Mouse (Mus musculus) left cerebral cortex, postnatal 10 days (tissue): ENCODE results near the gene Dchs1. TPM values are rescaled to one million over a fixed set of nuclear protein-coding genes. Genes with fewer than 3 reads are reported as not detected.

Experiments used
- DNase-seq, 2 experiments: peaks; one replicate each; pipeline ENCODE4 v3.0.0; 2021 to 2022; ENCODE audit warnings: low spot score in 2 of 2, mixed read lengths in 1 of 2; ENCODE audit errors: extremely low spot score in 1 of 2
- intact Hi-C: fragments of 180-260 bp; cut with DNase I; formaldehyde crosslinking; loops from one replicate; pipeline ENCODE4 v1.15.1; 2025
- total RNA-seq, 2 experiments: library from RNA; stranded (reverse); gene quantifications; 2 replicates each; pipeline ENCODE4 v1.2.3; 2021

Dchs1 gene
- total RNA-seq, 2 experiments from 2014 or later: 31.1 to 34.7 TPM

DNA sequence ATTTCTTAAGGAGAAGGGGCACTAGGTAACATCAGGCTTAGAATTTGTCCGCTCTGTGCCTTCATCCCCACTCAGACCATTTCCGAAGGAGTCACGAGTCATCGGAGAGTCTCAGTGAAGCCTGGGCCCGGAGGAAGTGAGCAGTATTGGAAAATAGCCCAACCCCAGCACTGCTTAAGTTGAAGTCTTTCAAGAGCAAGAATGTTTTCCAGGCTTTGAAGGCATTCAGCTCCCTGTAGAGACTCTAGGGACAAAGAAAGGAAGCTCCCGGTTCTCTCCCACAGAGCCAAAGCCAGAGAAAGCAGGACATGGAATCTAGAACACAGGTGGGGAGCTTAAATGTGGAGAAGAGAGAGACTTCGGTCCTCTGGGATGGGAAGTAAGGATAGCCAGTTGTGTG is 6.2 kb upstream of the Dchs1 start:
- DNase-seq: peak in 1 of 2 experiments; percentile 49
- intact Hi-C loops: loop anchor here (10.0 kb wide), 1 partner anchor 59 kb away; the partner anchor contains the start of genes Ilk and Rrp8

DNA sequence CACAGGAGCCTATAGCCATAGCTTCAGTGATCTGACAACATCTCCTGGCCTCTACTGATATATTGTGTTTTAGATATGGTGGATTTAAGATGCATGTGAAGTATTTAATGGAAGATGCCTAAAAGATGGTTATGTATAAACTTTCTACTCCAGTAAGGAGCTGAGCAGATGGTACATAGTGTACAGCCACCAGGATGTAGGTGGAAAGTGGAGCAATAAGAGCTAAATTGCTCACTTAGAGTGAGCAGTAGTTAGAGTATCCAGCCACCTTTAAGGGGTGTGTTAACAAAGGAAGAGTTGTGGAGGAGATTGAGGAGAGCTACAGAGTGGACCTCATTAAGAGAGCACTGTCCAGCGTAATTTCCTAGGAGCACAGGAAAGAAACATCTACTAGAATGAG is 3.7 kb upstream of the Dchs1 start:
- no peak for DNase-seq

DNA sequence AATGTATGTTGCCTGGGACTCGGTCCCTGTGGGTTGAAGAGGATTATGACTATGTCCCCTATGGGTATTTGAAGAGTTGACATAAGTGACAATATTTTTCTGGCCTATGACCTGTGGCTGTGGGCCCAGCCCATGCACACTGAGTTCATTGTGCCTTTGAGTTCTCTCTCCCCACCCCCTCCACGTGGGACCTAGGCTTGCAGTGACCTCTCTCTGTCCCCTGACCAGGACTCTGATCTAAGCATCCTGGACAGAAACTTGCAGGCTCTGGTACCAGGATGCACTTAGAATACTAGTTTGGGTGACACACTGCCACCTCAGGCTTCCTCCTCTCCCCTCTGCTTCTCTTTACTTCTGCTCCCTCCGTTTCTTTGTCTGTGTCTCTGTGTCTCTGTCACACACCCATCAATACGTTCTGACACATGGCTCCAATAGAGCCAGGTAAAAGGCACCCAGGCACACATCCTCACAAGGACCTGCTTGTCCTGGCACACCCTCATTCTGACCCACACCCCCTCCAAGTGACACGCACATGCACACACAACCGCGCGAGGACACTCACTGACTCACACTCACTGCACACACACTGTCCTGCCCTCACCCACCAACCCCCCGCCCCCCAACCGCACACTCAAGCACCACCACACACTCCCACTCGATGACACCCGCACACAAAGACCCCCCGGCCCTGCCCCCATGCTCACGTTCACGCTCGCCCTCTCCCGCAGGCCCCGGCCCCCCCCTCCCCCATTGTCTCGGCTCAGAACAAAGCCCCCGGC is 759 bp downstream of the Dchs1 start:
- peak in 1 of 2 experiments; percentile 30 for DNase-seq
- intact Hi-C loops: no loop called here

More for the DNA sequence above, 3.7 kb upstream of the Dchs1 start:
- intact Hi-C loops: loop anchor here (10.0 kb wide), 1 partner anchor 56 kb away; the partner anchor contains the start of genes Ilk and Rrp8

GRCm38 (mm10) chr7:105784556-105784955 is 2.9 kb downstream of the Dchs1 start:
- intact Hi-C loops: no loop called here
- DNase-seq: no peak

GRCm38 (mm10) chr7:105783861-105784260 is 3.6 kb downstream of the Dchs1 start:
- DNase-seq: no peak
- intact Hi-C loops: no loop called here

DNA sequence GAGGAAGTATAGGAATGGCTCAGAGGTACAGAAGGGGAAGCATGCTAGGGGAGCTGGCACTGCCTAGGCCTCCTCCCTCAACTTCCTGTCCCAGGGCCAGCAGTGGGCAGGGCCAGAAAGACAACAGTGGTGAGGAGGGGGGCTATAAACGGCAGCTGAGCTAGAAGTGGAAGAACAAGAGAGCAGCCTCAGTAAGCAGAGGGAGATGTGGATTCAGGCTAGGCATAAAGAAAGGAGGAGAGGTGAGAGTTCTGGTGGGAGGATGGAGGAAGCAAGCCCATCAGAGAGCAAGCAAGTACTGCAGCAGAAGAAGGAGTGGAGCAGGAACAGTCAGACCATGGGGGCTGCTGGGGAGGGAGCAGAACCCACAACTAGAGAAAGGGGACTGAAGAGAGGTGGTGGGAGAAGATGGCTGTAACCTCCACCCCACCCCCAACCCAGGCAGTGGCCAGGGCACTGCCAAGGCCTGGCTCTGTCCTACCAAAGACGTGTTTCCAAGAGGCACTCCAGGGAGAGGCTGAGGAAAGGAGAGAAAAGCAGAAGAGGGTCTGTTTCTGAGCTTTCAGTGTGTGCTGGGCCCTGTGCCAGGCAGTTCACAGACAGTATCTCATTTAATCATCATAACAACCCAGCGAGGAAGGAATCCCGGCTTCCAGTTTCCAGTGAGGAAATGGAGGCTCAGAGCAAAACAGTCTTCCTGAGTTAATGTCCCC is 8.7 kb downstream of the Dchs1 start:
- intact Hi-C loops: no loop called here
- no peak for DNase-seq

DNA sequence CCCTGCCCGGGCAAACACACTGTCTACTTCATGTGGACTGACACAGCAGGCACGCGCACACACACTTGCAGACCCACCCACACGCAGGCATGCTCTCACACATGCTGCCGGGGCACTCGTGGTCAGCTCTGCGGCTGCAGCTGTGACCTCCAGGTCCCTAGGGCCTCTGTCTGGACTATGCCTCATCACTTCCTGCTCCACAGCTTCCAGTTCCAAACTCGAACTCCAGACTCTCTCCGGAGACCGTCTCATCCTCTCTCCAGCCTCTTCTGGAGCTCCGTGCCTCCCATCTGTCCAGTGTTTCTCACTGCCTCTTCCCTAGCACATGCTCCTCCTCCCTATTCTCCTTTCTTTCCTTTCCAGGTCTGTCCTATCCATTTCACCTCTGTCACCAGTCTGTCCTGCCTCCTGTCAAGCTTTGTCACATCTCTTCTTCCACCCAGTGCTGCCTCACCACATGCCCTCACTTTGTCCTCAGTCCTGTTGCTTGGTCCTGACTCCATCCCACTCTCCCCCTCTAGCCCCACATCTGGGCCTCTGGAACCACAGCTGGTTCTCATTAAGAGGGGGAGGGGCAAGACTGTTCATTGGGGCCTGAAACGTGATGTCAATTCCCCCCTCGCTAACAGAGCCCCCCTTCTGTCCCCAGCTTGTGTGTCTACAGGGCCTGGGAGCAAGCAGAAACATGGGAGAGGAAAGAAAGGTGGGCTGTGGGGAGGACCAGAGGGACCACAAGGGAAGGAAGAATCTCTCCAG is 9.5 kb downstream of the Dchs1 start:
- DNase-seq: peak in 1 of 2 experiments; percentile 76
- intact Hi-C loops: no loop called here

DNA sequence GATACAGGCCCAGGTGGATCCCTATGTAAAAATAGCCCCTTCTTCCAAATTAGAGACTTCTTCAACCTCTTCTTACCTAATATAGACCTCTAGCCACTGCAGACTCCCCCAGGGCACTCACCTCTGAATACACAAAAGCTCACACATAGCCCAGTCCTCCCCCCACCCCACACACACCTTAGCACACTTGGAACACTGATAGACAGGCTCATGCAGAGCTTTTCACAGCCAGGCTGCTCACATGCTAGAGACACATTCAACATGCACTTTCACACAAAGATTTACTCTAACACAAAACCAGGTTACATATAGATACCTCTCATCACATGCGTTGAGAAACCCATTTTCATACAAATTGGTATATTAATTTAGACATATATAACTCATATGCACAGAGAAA is 10.1 kb downstream of the Dchs1 start:
- no peak for DNase-seq
- intact Hi-C loops: no loop called here

DNA sequence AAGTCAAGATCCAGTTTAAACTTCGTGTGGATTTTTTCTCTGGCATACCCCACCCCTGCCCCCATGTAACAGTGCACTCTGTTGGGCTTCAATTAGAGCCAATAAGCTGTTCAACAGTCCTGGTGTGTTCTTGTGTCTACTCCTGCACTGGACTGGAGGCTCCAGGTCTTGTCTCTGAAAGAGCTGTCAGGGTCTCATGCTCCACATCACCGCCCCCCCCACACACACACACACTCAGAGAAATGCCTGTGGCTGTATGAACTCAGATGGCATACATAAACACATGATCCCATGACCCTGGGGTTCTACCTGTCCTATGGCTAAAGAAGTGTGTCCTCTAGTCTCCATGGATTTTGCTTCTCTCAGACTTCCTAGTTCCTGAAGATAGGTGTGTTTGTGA is 11.4 kb downstream of the Dchs1 start:
- intact Hi-C loops: no loop called here
- DNase-seq: no peak

DNA sequence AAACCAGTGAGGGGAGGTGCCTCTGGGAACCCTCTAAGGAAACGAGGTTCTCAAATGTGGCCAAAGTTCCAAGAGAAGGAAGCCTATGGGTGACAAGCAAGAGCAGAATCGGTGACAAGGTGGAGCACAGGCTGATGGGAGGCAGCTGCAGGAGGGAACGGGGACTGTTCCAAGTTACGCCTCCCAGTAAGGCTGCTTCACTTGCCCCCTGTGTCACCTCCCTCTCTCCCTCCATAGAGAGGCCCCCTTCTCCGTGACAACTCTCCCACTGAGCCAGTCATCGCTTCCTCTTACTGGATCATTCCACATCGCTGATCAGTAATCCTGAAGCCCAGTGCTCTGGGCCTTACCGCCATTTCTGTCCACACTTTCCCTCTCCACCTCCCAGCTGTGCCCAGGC is 12.8 kb downstream of the Dchs1 start:
- DNase-seq: no peak
- intact Hi-C loops: no loop called here

DNA sequence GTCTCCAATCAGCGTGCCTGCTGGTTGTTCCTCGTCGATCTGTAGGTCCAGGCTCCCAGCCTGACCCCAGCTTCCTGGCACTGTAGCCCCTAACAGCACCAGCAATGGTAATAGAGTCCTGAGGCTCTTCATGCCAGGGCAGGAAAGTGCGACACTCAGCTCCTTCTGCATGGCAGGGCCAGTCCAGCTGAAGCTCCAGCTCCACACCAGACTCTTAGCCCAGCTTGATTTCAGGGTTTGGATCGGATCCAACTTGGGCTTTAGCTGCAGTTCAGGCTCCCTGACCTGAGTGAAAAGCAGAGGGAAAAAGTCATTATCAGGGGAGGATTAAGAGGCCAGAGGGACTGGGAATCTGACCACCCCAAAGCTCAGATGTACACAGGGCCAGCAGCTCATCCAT is 14.4 kb downstream of the Dchs1 start:
- DNase-seq: no peak
- intact Hi-C loops: no loop called here

DNA sequence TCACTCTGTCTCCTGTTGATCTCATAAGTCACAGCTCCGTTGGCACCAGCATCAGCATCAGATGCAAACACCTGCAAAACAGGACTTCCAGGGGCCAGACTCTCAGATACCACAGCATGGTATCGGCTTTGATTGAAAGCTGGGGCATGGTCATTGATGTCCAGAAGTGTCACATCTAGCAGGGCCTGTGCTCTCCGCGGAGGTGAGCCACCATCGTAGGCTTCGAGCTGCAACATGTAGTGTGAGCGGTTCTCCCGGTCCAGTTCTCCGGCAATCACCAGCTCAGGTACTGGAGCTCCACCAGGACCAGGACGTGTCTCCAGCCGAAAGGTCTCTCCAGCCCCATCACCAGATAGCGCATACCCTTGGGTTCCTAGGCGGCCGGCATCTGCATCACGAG is 15.1 kb downstream of the Dchs1 start:
- intact Hi-C loops: no loop called here
- no peak for DNase-seq

DNA sequence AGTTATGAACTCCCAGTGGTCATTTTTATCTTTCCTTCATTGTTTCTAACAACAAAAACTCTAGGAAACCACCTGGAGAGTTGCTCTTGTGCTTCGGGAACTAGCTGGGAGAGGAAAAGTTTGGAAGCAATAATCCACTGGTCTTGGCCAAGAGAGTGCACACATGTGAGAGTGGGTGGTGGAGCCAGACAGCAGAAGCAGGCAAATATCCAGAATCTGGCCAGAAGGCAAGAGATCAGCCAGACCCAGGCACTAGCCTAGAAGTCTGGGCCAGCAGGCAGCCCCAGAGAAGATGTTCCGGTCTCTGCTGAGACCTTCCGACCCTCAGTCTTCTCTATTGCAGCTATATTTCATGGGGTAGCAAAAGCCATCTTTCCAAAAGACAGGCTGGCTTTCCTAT is 17.5 kb downstream of the Dchs1 start:
- no peak for DNase-seq
- intact Hi-C loops: no loop called here

GRCm38 (mm10) chr7:105767729-105768165 is 19.7 kb downstream of the Dchs1 start:
- intact Hi-C loops: no loop called here
- peak in 1 of 2 experiments; percentile 39 for DNase-seq

DNA sequence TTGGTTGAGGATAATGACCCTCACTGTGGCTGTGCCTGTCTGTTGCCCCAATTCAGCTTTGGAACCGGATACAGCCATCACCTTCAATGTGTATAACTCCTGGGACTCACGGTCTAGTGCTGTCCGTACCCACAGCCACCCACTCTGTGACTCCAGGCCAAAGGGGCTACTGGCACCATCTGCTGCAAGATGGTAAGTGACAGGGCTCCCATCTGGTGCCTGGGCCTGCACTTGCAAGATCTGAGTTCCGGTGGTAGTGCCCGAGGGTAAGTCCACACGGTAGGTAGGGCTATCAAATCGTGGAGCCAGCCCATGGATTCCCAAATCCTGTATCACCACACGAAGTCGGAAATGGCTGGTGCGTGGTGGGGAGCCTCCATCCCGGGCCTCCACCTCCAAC is 23.1 kb downstream of the Dchs1 start:
- intact Hi-C loops: no loop called here
- no peak for DNase-seq

- intact Hi-C loops: no loop called here
- DNase-seq: no peak
Observed at GRCm38 (mm10) chr7:105762517-105763270, 24.8 kb downstream of the Dchs1 start.

DNA sequence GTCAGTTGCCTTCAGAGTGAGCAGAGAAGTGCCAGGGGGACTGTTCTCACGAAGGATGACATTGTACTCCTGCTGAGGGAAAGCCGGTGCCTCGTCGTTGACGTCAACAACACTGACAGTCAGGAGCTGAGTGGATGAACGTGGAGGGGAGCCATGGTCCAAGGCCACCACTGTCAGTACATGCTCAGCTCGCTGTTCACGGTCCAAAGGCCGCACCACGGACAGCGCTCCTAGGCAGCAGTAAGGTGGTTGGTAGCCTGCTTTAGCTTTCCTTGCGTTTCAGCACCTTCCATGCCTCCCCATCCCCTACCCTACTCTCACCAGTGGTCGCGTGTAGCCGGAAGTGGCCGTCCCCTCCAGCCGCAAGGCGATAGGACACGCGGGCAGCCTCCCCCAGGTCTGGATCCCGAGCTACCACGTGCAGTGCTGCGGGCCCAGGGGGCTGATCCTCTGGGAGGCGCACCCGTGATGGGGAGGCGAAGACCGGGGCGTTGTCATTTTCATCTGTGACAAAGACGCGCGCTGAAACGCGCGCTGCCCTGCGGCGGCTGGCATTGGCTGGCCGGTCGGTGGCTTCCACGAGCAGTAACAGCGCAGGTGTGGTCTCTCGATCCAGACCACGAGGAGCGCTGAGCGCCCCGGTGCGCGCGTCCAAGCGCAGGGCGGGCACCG is 25.5 kb downstream of the Dchs1 start:
- intact Hi-C loops: no loop called here
- DNase-seq: no peak

GRCm38 (mm10) chr7:105753281-105753680 is 34.2 kb downstream of the Dchs1 start:
- intact Hi-C loops: no loop called here
- DNase-seq: no peak
